Mouse (Mus musculus) myocyte (in vitro differentiated cells): ENCODE measurements around the gene Phpt1. TPM values are rescaled to one million over a fixed set of nuclear protein-coding genes. Genes with fewer than 3 reads are reported as not detected.
"Not testable (repeated sequence)": the region's sequence is repeated elsewhere in the genome, so short reads cannot be mapped to it uniquely, and the experiment has no call there.

Source experiments
- H3K27me3 ChIP-seq: one replicate; pipeline ENCODE4 v1.6.1; 2011; ENCODE audit not compliant: control insufficient read depth, insufficient read depth, insufficient read length
- H3K36me3 ChIP-seq: one replicate; pipeline ENCODE4 v1.6.1; 2011; ENCODE audit not compliant: control insufficient read depth, insufficient read depth
- H3K4me2 ChIP-seq: one replicate; pipeline ENCODE4 v1.6.1; 2011; ENCODE audit warnings: low read depth, control low read depth
- H3K4me3 ChIP-seq: one replicate; pipeline ENCODE4 v1.5.1; 2011; ENCODE audit warnings: mild to moderate bottlenecking, control low read depth, moderate library complexity
- H3K79me2 ChIP-seq: one replicate; pipeline ENCODE4 v1.6.1; 2011; ENCODE audit not compliant: control insufficient read depth, insufficient read depth
- H3ac ChIP-seq: one replicate; pipeline ENCODE4 v1.6.1; 2011; ENCODE audit not compliant: control insufficient read depth, insufficient read length
- CEBPB ChIP-seq: IDR thresholded peaks from 2 replicates; pipeline ENCODE4 v1.6.1; 2011; ENCODE audit warnings: mild to moderate bottlenecking, moderate library complexity; ENCODE audit not compliant: poor library complexity, insufficient read depth, severe bottlenecking
- E2F4 ChIP-seq: IDR thresholded peaks from one replicate; pipeline ENCODE4 v1.6.1; 2011; ENCODE audit warnings: mild to moderate bottlenecking, control low read depth, moderate library complexity; ENCODE audit not compliant: insufficient read depth
- MAX ChIP-seq: IDR thresholded peaks from one replicate; pipeline ENCODE4 v1.6.1; 2011; ENCODE audit warnings: low read depth, mild to moderate bottlenecking, control low read depth
- MYOD1 ChIP-seq, 3 experiments: IDR thresholded peaks; one replicate each; pipeline ENCODE4 v1.6.1; 2011; ENCODE audit warnings: control low read depth in 2 of 3, low read depth in 2 of 3, mild to moderate bottlenecking in 2 of 3, moderate library complexity in 1 of 3; ENCODE audit not compliant: insufficient read length in 2 of 3, control insufficient read depth in 1 of 3
- MYOG ChIP-seq, 3 experiments: IDR thresholded peaks; one replicate each; pipeline ENCODE4 v1.6.1; 2011; ENCODE audit warnings: control low read depth in 2 of 3, low read depth in 2 of 3, mild to moderate bottlenecking in 2 of 3; ENCODE audit not compliant: insufficient read length in 2 of 3, control insufficient read depth in 1 of 3, insufficient read depth in 1 of 3
- POLR2A ChIP-seq: IDR thresholded peaks from one replicate; pipeline ENCODE4 v1.6.1; 2011; ENCODE audit warnings: low read depth, mild to moderate bottlenecking, control low read depth, moderate library complexity; ENCODE audit not compliant: insufficient read length
- POLR2AphosphoS2 ChIP-seq: IDR thresholded peaks from one replicate; pipeline ENCODE4 v1.6.1; 2011; ENCODE audit warnings: low read depth, control low read depth; ENCODE audit not compliant: insufficient read length
- REST ChIP-seq: IDR thresholded peaks from one replicate; pipeline ENCODE4 v1.6.1; 2011; ENCODE audit warnings: mild to moderate bottlenecking, control low read depth, moderate library complexity; ENCODE audit not compliant: insufficient read depth, insufficient read length
- SRF ChIP-seq: IDR thresholded peaks from one replicate; pipeline ENCODE4 v1.6.1; 2011; ENCODE audit warnings: low read depth; ENCODE audit not compliant: control insufficient read depth, insufficient read length
- TCF12 ChIP-seq: IDR thresholded peaks from one replicate; pipeline ENCODE4 v1.6.1; 2011; ENCODE audit warnings: mild to moderate bottlenecking, control low read depth; ENCODE audit not compliant: poor library complexity, insufficient read depth, severe bottlenecking
- TCF3 ChIP-seq: IDR thresholded peaks from one replicate; pipeline ENCODE4 v1.6.1; 2011; ENCODE audit warnings: low read depth, control low read depth; ENCODE audit not compliant: insufficient read length
- USF1 ChIP-seq: IDR thresholded peaks from one replicate; pipeline ENCODE4 v1.6.1; 2011; ENCODE audit warnings: low read depth, mild to moderate bottlenecking, control low read depth, moderate library complexity
- polyA plus RNA-seq: library from polyadenylated mRNA; unstranded; fragments of >200 nt; fragmentation: generic; extraction: Trizol; gene quantifications from one replicate; pipeline ENCODE4 v1.2.1, GENCODE M21; 2012; ENCODE audit warnings: missing spikeins

Gene Phpt1
- polyA plus RNA-seq, 1 experiment: 108 TPM

DNA sequence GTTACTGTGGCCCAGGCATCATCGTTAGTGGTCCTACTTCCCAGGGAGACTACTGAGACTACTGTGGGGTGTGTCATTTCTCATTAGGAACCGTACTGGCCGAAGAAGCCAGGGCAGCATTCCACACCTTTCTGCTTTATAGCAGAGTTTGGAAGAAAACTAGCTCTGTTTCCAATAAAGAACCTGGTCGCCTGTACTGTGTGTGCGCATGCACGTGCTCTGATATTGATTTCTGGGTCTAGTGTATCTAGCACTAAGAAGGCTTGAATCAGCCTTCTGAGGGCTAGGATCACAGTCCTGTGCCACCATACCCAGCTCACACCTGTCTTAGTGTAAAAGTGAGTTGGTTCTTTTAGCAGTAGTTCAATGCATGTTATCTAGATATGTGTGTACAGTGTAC, 16.2 kb downstream of the Phpt1 start:
- Histone ChIP-seq H3K27me3 (no peaks in the 10 kb centered on the region), H3K36me3 (peaks cover 28% of the 10 kb centered on the region), H3K79me2 (peaks cover 33% of the 10 kb centered on the region), H3K4me3 (peak overlapping the region; percentile 80), H3ac (peak overlapping the region; percentile 29), H3K4me2 (peak overlapping the region; percentile 88)
- TF ChIP-seq POLR2A (no peak), REST (no peak), POLR2AphosphoS2 (no peak)

DNA sequence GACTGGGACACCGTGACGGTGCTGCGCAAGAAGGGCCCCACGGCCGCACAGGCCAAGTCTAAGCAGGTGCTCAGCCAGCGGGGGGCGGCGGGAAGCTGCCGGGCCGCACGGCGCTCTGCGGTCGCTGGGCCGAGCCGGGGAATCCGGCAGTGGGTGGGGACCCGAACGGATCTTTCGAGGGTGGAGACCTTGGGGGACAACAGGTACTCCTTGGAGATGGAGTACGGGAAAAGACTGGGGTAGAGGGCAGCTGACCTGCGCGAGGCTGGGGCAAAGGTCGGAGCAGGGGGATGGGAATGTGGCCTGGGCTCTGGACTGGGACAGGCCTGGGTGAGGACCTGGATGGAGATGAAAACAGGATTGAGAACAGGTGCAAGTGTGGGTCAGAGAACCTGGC, 17.1 kb downstream of the Phpt1 start:
- no peak for TF ChIP-seq USF1
- TF ChIP-seq MYOD1 (IDR thresholded peaks at IDR 0.05; ENCODE audit: control insufficient read depth in 1 of 3, insufficient read length in 2 of 3, low read depth in 2 of 3): no peak
- no peak for TF ChIP-seq MAX
- no peak for TF ChIP-seq CEBPB
- TF ChIP-seq MYOG (IDR thresholded peaks at IDR 0.05; ENCODE audit: control insufficient read depth in 1 of 3, insufficient read depth in 1 of 3, insufficient read length in 2 of 3, low read depth in 2 of 3): no peak
- TF ChIP-seq TCF12: no peak
- no peak for TF ChIP-seq E2F4
- no peak for TF ChIP-seq SRF
- TF ChIP-seq TCF3: no peak
- TF ChIP-seq REST: no peak
- no peak for TF ChIP-seq POLR2A
- no peak for TF ChIP-seq POLR2AphosphoS2
- Histone ChIP-seq H3K27me3 (no peaks in the 10 kb centered on the region), H3K36me3 (peaks cover 20% of the 10 kb centered on the region), H3K4me2 (peak overlapping the region; percentile 88), H3K4me3 (peak overlapping the region; percentile 80), H3ac (peak overlapping the region; percentile 29), H3K79me2 (peaks cover 33% of the 10 kb centered on the region)

DNA sequence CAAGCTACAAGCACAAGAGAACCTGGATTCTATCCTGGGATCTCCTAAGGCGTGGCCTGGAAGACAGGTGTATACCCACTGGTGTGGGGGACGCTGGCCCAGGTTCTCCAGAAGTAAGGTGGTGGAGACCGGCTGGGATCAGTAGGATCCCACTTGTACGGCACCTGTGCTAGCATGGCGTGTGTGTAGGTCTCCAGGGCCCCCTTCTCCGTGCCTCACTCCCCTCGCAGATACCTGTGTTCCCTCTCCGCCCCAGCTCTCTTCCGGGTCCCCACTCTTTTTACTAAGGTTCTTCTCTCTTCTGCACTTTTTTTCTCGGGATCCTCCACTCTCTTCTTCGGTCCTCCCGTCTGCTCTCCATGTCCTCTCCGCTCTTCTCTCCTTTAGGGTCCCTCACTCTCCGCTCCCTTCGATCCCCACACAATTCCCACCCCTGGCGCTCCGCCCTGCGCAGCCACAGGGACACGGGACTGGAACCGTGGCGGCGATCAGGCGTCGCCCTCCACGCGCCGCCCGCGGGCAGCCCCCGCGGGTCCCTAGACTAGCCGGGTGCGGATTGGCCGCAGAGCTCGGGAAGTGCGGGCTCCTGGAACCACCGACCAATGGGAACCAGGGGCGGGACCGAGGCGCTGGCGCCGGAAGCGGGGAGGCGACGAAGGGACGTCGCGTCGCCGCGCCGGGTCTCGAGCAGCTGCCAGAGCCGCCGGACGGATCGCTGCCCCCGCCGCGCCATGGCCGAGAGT, 17.6 kb downstream of the Phpt1 start, which contains the start of gene Edf1:
Edf1 (plus strand) TSS at position 627 of the 743 bp plus-strand sequence.
- no peaks in the 10 kb centered on the region for H3K27me3 ChIP-seq
- peaks cover 33% of the 10 kb centered on the region for H3K79me2 ChIP-seq
- peak in 2 of 3 experiments; percentile 74 to 84 for TF ChIP-seq MYOG (IDR thresholded peaks at IDR 0.05; ENCODE audit: control insufficient read depth in 1 of 3, insufficient read depth in 1 of 3, insufficient read length in 2 of 3, low read depth in 2 of 3)
- peak; percentile 91 for TF ChIP-seq POLR2A
- TF ChIP-seq REST: no peak
- TF ChIP-seq MYOD1 (IDR thresholded peaks at IDR 0.05; ENCODE audit: control insufficient read depth in 1 of 3, insufficient read length in 2 of 3, low read depth in 2 of 3): peak in 2 of 3 experiments; percentile 61 to 82
- peak; percentile 77 for TF ChIP-seq POLR2AphosphoS2
- no peak for TF ChIP-seq TCF12
- peak within 1 kb of the TSS; percentile 29 for H3ac ChIP-seq
- peak within 1 kb of the TSS; percentile 93 for H3K4me2 ChIP-seq
- peak within 1 kb of the TSS; percentile 80 for H3K4me3 ChIP-seq
- peaks cover 16% of the 10 kb centered on the region for H3K36me3 ChIP-seq

DNA sequence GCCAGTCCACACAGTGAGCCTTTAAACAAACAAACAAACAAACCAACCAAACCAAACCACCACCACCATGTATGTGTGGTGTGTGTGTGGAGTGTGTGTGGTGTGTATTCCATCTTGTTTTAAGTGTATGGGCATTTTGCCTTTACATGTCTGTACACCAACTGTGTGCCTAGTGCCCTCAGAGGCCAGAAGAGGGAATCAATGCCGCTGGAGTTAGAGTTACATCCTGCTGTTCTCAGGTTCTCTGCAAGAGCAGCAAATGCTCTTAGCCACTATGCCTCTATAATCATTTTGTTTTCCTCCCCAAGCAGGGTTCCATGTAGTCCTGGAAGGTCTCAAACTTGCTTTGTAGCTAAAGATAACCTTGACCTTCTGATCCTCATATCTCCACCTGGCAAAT, 18.7 kb downstream of the Phpt1 start:
- TF ChIP-seq MYOD1 (IDR thresholded peaks at IDR 0.05; ENCODE audit: control insufficient read depth in 1 of 3, insufficient read length in 2 of 3, low read depth in 2 of 3) (no peak), REST (no peak)
- peaks cover 7% of the 10 kb centered on the region for H3K36me3 ChIP-seq
- H3ac ChIP-seq: no peak overlapping the region
- H3K4me3 ChIP-seq: peak overlapping the region; percentile 80
- no peak overlapping the region for H3K4me2 ChIP-seq
- H3K27me3 ChIP-seq: no peaks in the 10 kb centered on the region
- peaks cover 33% of the 10 kb centered on the region for H3K79me2 ChIP-seq

DNA sequence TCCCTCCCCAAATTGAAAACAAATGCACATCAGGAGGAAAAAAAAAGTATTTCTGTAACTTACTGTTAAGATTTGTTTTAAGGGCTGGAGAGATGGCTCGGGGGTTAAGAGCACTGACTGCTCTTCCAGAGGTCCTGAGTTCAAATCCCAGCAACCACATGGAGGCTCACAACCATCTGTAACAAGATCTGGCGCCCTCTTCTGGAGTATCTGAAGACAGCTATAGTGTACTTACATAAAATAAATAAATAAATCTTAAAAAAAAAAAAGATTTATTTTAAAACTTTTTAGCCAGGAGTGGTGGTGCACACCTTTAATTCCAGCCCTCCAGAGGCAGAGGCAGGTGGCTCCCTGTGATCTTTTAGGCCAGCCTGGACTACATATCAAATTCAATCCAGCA, 19.5 kb downstream of the Phpt1 start:
- H3K79me2 ChIP-seq: peaks cover 33% of the 10 kb centered on the region
- H3K4me3 ChIP-seq, H3ac ChIP-seq: not testable (repeated sequence)

DNA sequence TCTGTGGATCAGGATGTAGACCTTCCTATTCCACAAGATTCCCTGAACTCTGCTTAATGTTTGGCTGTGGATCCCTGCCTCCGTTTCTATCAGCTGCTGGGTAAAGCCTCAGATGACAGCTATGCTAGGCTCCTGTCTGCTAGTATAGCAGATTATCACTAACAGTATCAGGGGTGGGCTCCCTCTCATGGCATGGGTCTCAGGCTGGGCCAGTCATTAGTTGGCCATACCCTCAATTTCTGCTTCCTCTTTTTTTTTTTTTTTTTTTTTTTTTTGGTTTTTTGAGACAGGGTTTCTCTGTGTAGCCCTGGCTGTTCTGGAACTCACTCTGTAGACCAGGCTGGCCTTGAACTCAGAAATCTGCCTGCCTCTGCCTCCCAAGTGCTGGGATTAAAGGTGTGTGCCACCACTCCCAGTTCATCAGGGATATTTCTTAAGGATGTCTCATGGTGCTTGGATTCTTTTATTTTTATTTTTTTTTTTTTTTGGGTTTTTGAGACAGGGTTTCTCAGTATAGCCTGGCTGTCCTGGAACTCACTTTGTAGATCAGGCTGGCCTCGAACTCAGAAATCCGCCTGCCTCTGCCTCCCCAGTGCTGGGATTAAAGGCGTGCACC, 21.7 kb downstream of the Phpt1 start:
- H3ac ChIP-seq, H3K4me2 ChIP-seq, H3K36me3 ChIP-seq, H3K27me3 ChIP-seq, H3K4me3 ChIP-seq: not testable (repeated sequence)
- H3K79me2 ChIP-seq: peaks cover 11% of the 10 kb centered on the region

More for the DNA sequence above, 19.5 kb downstream of the Phpt1 start:
- H3K4me2 ChIP-seq, H3K36me3 ChIP-seq, H3K27me3 ChIP-seq: not testable (repeated sequence)
